Mouse (Mus musculus) adrenal gland, adult (tissue): ENCODE measurements at regions not wholly inside any gene's neighbourhood (a gene's known extent, or its start where the extent isn't known, plus 50 kb on each side); places are given as distances from the start of the nearest gene placed in this dataset.

Experiments used
- DNase-seq, 2 experiments: peaks; one replicate each; pipeline ENCODE4 v3.0.0; 2022 to 2023; ENCODE audit warnings: low spot score in 1 of 2; ENCODE audit not compliant: inconsistent age in 2 of 2

DNA sequence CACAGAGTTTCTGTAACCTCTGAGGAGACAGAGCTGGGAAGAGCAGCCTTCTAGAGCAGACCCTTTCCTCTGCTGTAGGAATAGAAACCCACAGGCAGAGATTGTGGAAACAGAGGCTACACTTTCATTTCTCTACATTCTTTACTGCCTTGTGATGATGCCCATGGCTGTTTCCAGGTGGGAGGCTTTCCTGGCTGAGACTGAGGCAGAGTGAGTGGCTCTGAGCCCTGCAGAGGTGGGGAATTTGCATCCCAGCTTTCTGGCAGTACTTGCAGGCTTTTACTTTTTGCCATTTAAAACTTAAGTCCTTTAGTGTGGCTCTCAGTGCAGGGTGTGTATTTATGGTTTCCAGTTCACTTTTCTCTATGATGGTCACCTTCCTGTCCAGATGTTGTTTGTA, 50.5 kb upstream of the Slc22a23 start:
- no peak for DNase-seq

DNA sequence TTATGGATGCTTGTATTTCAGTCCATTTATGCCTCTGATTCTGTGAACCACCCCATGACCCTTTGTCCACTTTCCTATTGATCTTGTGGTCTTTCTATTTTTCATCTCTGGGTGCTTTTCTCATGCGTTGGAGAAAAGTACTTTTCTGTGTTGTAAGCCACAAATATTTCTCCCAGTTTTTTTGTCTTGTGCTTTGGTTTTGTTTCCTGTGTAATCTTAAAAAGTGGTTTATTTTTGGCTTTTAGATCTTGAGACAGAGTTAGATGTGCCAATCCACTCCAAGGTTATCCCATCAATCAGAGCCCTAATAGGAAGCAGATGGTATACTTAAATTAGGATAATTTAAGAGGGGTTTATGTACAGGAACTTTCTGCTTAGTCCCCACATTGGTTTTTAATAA, 50.0 kb upstream of the Slc22a23 start:
- no peak for DNase-seq
